In genomic region chr11:54144886-54145285, GRCm38 (mm10) we compare ENCODE assay signal across 9 mouse cellular contexts. TPM values are rescaled to one million over a fixed set of nuclear protein-coding genes. Genes with fewer than 3 reads are reported as not detected.
DNase-seq lines count a peak whose midpoint lies in the region; ATAC-seq and TF ChIP-seq lines count a peak whose summit lies in the region.
"Had no signal": no experiment of that assay in that cellular context is flagged by ENCODE, and none has a peak within 500 bp of the region (broad histone marks: within the 10 kb centered on the region; RNA-seq: fewer than 3 reads in every experiment).

No protein-coding gene starts in this region.

- H3K4me2 ChIP-seq in kidney, embryonic 14.5 days (replicated peaks; ENCODE audit: low read depth, low read length): no peak overlapping the region
- no peak overlapping the region for H3K4me2 ChIP-seq in midbrain, postnatal 0 days (ENCODE audit: low read depth, low read length, poor library complexity, severe bottlenecking)
- H3K4me2 ChIP-seq: liver, embryonic 15.5 days had no signal

- peak; percentile 29 for DNase-seq in kidney, adult 11 months
- peak; percentile 61 for DNase-seq in R1 (ENCODE audit: low read depth, low spot score)
- DNase-seq in cerebellum, postnatal 36 days: peak; percentile 78 to 80
- peak; percentile 56 for DNase-seq in heart, adult 8-10 months (ENCODE audit: low spot score)
- DNase-seq in layer of hippocampus, postnatal 36 days: peak; percentile 54 to 59
- peak; percentile 70 for DNase-seq in midbrain, postnatal 0 days (ENCODE audit: low spot score)

- TF ChIP-seq POLR2A in testis, adult 2 months (IDR thresholded peaks at IDR 0.05; ENCODE audit: control insufficient read depth, low read depth, low read length): no peak

- H3K27ac ChIP-seq in kidney, embryonic 14.5 days (ENCODE audit: low read depth, low read length): no peak overlapping the region
- no peak overlapping the region for H3K27ac ChIP-seq in midbrain, postnatal 0 days (ENCODE audit: low read depth, low read length)
- H3K27ac ChIP-seq in testis, adult 2 months (ENCODE audit: control insufficient read depth, insufficient read depth, low read depth, low read length): no peak overlapping the region
- H3K27ac ChIP-seq: liver, embryonic 15.5 days had no signal

- no peak overlapping the region for H3K9ac ChIP-seq in kidney, embryonic 14.5 days (ENCODE audit: low read depth, low read length)
- H3K9ac ChIP-seq in midbrain, postnatal 0 days (replicated peaks; ENCODE audit: low read length, poor library complexity, severe bottlenecking): no peak overlapping the region
- H3K9ac ChIP-seq: liver, embryonic 15.5 days had no signal

- WGBS in kidney, embryonic 14.5 days: 24% methylated on average over 3 of the region's 3 CpGs
- 28% methylated on average over 3 of the region's 3 CpGs for WGBS in midbrain, postnatal 0 days

- TF ChIP-seq CTCF in midbrain, postnatal 0 days (IDR thresholded peaks at IDR 0.05): peak; percentile 78
- TF ChIP-seq CTCF in testis, adult 2 months (IDR thresholded peaks at IDR 0.05; ENCODE audit: control insufficient read depth, insufficient read depth, insufficient replicate concordance, low read depth, low read length): peak; percentile 90; the same call in 1 of the 2 replicates

- ATAC-seq in kidney, embryonic 14.5 days (ENCODE audit: low FRiP score, low TSS enrichment): no peak
- no peak for ATAC-seq in midbrain, postnatal 0 days (ENCODE audit: low FRiP score)

- no peaks in the 10 kb centered on the region for H3K36me3 ChIP-seq in kidney, embryonic 14.5 days (ENCODE audit: control insufficient read depth, insufficient read depth, low read length)
- no peaks in the 10 kb centered on the region for H3K36me3 ChIP-seq in midbrain, postnatal 0 days (ENCODE audit: insufficient read depth, low read length)
- no peaks in the 10 kb centered on the region for H3K36me3 ChIP-seq in testis, adult 2 months (ENCODE audit: control insufficient read depth, insufficient read depth, low read length)
- H3K36me3 ChIP-seq: liver, embryonic 15.5 days had no signal

- no peaks in the 10 kb centered on the region for H3K27me3 ChIP-seq in kidney, embryonic 14.5 days (ENCODE audit: control insufficient read depth, insufficient read depth, low read length)
- no peaks in the 10 kb centered on the region for H3K27me3 ChIP-seq in midbrain, postnatal 0 days (ENCODE audit: insufficient read depth, low read length)
- no peaks in the 10 kb centered on the region for H3K27me3 ChIP-seq in testis, adult 2 months (ENCODE audit: control insufficient read depth, insufficient read depth, low read length)

- no peaks in the 10 kb centered on the region for H3K4me1 ChIP-seq in kidney, embryonic 14.5 days (ENCODE audit: control insufficient read depth, insufficient read depth, low read length)
- 0 out of 2 replicates have a peak, but pooled peaks cover 6% of the 10 kb centered on the region for H3K4me1 ChIP-seq in midbrain, postnatal 0 days (ENCODE audit: insufficient read depth, low read length)
- no peaks in the 10 kb centered on the region for H3K4me1 ChIP-seq in testis, adult 2 months (ENCODE audit: control insufficient read depth, insufficient read depth, low read length)
- H3K4me1 ChIP-seq: liver, embryonic 15.5 days had no signal

- no peaks in the 10 kb centered on the region for H3K9me3 ChIP-seq in kidney, embryonic 14.5 days (ENCODE audit: control insufficient read depth, low read length)
- H3K9me3 ChIP-seq in midbrain, postnatal 0 days (ENCODE audit: low read length): no peaks in the 10 kb centered on the region
- H3K9me3 ChIP-seq: liver, embryonic 15.5 days had no signal

- no peak overlapping the region for H3K4me3 ChIP-seq in kidney, embryonic 14.5 days (ENCODE audit: low read length)
- no peak overlapping the region for H3K4me3 ChIP-seq in midbrain, postnatal 0 days (ENCODE audit: low read depth, low read length)
- H3K4me3 ChIP-seq in testis, adult 2 months (ENCODE audit: control insufficient read depth, low read depth, low read length): no peak overlapping the region
- H3K4me3 ChIP-seq: liver, embryonic 15.5 days had no signal

RNA-seq across cellular contexts. Expression of gene P4ha2, which starts 45.0 kb away (rescaled TPM):
- 19.3 and 25.1 TPM in 2 replicates for polyA plus RNA-seq in kidney, embryonic 14.5 days (2014; fragmentation: Nextera tagmentation; extraction: Ambion mirVana)
- total RNA-seq in heart, adult 8-10 months (2022): 10 to 100 TPM; 57.4 to 71.1 (median 64.1) TPM
- total RNA-seq in layer of hippocampus, postnatal 36 days (2021): 10 to 100 TPM; 20.6 to 29.8 TPM
- 8.9 and 16.4 TPM in 2 replicates for total RNA-seq in midbrain, postnatal 0 days (2014; rRNA removed)
- polyA plus RNA-seq in midbrain, postnatal 0 days (2015; fragmentation: Nextera tagmentation; extraction: Ambion mirVana): 8.6 and 8.7 TPM in 2 replicates
- 6.3 and 7.8 TPM in 2 replicates for polyA plus RNA-seq in testis, adult 2 months (2012; rRNA removed)

Comparison
In these comparisons a context has a peak if more than half of its experiments do, and no peak if none do; other contexts are left out.
1. DNase-seq: peak in every context shown above with its lines; median percentile 79 in cerebellum, postnatal 36 days; 70 in midbrain, postnatal 0 days; 61 in R1; 56 in layer of hippocampus, postnatal 36 days; 56 in heart, adult 8-10 months; 29 in kidney, adult 11 months.